Mouse (Mus musculus) limb, embryonic 14.5 days (tissue): Measurements from ENCODE around the gene Sco1. TPM values are rescaled to one million over a fixed set of nuclear protein-coding genes. Genes with fewer than 3 reads are reported as not detected.

Experiments used
- ATAC-seq: fragments of 200-750 bp; cut with Nextera tagmentation; 2 replicates; pipeline ENCODE4 v1.8.0; 2017; ENCODE audit warnings: low read depth, moderate number of reproducible peaks, moderate TSS enrichment; ENCODE audit not compliant: low FRiP score
- DNase-seq: peaks from one replicate; pipeline ENCODE4 v3.0.0-alpha.2; 2015; ENCODE audit warnings: low spot score
- H3K27ac ChIP-seq: fragments of 300-500 bp; sonication (generic); replicated peaks from 2 replicates; pipeline ENCODE4 v1.5.1; 2014; ENCODE audit warnings: low read depth, mild to moderate bottlenecking, low read length, moderate library complexity, mixed read lengths
- H3K27me3 ChIP-seq: fragments of 300-500 bp; sonication (generic); 2 replicates; pipeline ENCODE4 v1.6.1; 2014; ENCODE audit warnings: low read length, mixed read lengths; ENCODE audit not compliant: control insufficient read depth, insufficient read depth
- H3K36me3 ChIP-seq: fragments of 300-500 bp; sonication (generic); 2 replicates; pipeline ENCODE4 v1.6.1; 2014; ENCODE audit warnings: mild to moderate bottlenecking, low read length, moderate library complexity, mixed read lengths; ENCODE audit not compliant: control insufficient read depth, insufficient read depth
- H3K4me1 ChIP-seq: fragments of 300-500 bp; sonication (generic); 2 replicates; pipeline ENCODE4 v1.6.1; 2014; ENCODE audit warnings: antibody characterized with exemption, low read length, mixed read lengths; ENCODE audit not compliant: control insufficient read depth, insufficient read depth
- H3K4me2 ChIP-seq: fragments of 300-500 bp; sonication (generic); replicated peaks from 2 replicates; pipeline ENCODE4 v1.6.1; 2014; ENCODE audit warnings: low read depth, mild to moderate bottlenecking, low read length, moderate library complexity; ENCODE audit not compliant: severe bottlenecking
- H3K4me3 ChIP-seq: fragments of 300-500 bp; sonication (generic); replicated peaks from 2 replicates; pipeline ENCODE4 v1.5.1; 2014; ENCODE audit warnings: low read length
- H3K9ac ChIP-seq: fragments of 300-500 bp; sonication (generic); 2 replicates; pipeline ENCODE4 v1.6.1; 2014; ENCODE audit warnings: mild to moderate bottlenecking, low read depth, low read length, moderate library complexity; ENCODE audit not compliant: severe bottlenecking
- H3K9me3 ChIP-seq: fragments of 300-500 bp; sonication (generic); 2 replicates; pipeline ENCODE4 v1.6.1; 2016; ENCODE audit warnings: low read length; ENCODE audit not compliant: control insufficient read depth
- POLR2A ChIP-seq: fragments of 200-500 bp; IDR thresholded peaks from 2 replicates; pipeline ENCODE4 v1.8.0; 2012; ENCODE audit warnings: inconsistent platforms, mild to moderate bottlenecking, moderate library complexity, borderline replicate concordance; ENCODE audit not compliant: insufficient read depth, insufficient read length; ENCODE audit errors: extremely low read depth
- WGBS: fragments of 180-500 bp; shearing (Covaris S2); extraction: QIAGEN DNeasy Blood & Tissue Kit; methylation state at CpG from one replicate; pipeline ENCODE4 v1.1.7; 2014; 5-methylcytosine and 5-hydroxymethylcytosine counted together
- polyA plus RNA-seq, 2 experiments: library from polyadenylated mRNA; depleted of rRNA in 1 of 2; stranded (reverse) in 1 of 2; unstranded in 1 of 2; fragments of >200 nt; fragmentation: Nextera tagmentation in 1 of 2; extraction: Ambion mirVana in 1 of 2; gene quantifications; 2 replicates each; pipeline versions ENCODE4 v1.2.1 to v1.2.3; 2012 to 2014

Sco1 gene
- polyA plus RNA-seq, 2 experiments, result 8.8 to 15.8 TPM

DNA sequence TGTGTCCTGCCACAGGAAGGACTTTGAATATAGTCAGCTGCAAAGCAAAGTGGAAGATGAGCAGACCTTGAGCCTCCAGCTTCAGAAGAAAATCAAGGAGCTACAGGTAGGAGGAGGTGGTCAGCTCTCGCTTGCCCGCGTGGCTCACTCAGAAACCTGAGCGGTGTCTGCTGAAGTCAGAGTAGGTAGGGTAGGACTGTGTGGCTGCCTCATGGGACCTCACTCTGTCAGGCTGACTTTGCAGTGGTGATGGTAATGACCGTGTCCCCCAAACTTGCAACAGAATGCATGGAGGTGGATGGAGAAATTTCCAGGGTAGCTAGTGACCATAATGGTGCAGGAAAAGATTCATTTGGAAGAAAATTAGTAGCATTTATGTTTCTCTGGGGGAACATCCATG lies 41.2 kb downstream of the Sco1 start:
- H3K9ac ChIP-seq, result no peak overlapping the region
- H3K27ac ChIP-seq, result no peak overlapping the region
- 92% methylated on average over 5 of the region's 5 CpGs for WGBS
- DNase-seq (no peak), ATAC-seq (no peak)
- no peaks in the 10 kb centered on the region for H3K27me3 ChIP-seq
- H3K9me3 ChIP-seq, result no peaks in the 10 kb centered on the region
- H3K4me3 ChIP-seq, result no peak overlapping the region
- H3K36me3 ChIP-seq, result no peaks in the 10 kb centered on the region
- TF ChIP-seq POLR2A, result no peak
- no peak overlapping the region for H3K4me2 ChIP-seq
- no peaks in the 10 kb centered on the region for H3K4me1 ChIP-seq

DNA sequence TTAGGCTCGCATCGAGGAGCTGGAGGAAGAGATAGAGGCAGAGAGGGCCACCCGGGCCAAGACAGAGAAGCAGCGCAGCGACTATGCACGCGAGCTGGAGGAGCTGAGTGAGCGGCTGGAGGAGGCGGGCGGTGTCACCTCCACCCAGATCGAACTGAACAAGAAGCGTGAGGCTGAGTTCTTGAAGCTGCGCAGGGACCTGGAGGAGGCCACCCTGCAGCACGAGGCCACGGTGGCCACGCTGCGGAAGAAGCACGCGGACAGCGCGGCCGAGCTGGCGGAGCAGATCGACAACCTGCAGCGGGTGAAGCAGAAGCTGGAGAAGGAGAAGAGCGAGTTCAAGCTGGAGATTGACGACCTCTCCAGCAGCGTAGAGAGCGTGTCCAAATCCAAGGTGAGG lies 42.0 kb downstream of the Sco1 start:
- TF ChIP-seq POLR2A, result no peak
- Histone ChIP-seq H3K4me3 (no peak overlapping the region), H3K27ac (no peak overlapping the region), H3K4me2 (no peak overlapping the region), H3K9ac (no peak overlapping the region), H3K4me1 (no peaks in the 10 kb centered on the region), H3K36me3 (no peaks in the 10 kb centered on the region), H3K27me3 (no peaks in the 10 kb centered on the region), H3K9me3 (no peaks in the 10 kb centered on the region)
- ATAC-seq (no peak), DNase-seq (no peak)
- WGBS, result 77% methylated on average over 29 of the region's 29 CpGs

DNA sequence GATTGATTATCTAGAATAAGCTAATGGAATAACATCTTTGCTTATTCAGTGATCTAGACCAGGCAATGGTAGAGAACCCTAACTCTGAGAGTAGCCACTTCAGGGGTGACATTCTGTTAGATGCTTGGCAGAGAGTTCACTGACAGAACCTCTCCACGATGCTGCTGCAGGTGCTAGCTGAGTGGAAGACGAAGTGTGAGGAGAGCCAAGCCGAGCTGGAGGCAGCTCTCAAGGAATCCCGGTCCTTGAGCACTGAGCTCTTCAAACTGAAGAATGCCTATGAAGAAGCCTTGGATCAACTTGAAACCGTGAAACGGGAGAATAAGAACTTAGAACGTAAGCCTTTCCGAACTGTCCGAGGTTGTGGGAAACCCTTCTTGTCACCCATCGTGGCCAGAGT lies 45.2 kb downstream of the Sco1 start:
- H3K9me3 ChIP-seq, result no peaks in the 10 kb centered on the region
- ATAC-seq (no peak), DNase-seq (no peak)
- H3K27me3 ChIP-seq, result no peaks in the 10 kb centered on the region
- H3K4me1 ChIP-seq, result no peaks in the 10 kb centered on the region
- H3K36me3 ChIP-seq, result no peaks in the 10 kb centered on the region
- H3K4me2 ChIP-seq, result no peak overlapping the region
- no peak overlapping the region for H3K27ac ChIP-seq
- no peak overlapping the region for H3K9ac ChIP-seq
- no peak overlapping the region for H3K4me3 ChIP-seq
- WGBS, result 92% methylated on average over 10 of the region's 10 CpGs
- no peak for TF ChIP-seq POLR2A

DNA sequence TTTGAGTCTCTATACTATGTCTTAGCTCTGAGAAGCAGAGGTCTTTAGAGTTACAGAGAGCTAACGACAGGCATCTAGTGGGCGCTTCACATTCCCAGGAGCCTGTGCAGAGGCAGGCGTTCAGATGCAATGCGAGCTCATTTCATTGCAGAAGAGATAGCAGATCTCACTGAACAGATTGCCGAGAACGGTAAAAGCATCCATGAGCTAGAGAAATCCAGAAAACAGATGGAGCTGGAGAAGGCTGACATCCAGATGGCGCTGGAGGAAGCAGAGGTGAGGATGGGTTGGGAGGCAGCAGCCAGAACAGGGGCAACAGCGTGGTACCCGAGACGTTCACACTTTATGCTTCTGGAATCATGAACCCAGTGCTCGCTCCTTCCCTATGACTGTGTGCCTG lies 46.0 kb downstream of the Sco1 start:
- Histone ChIP-seq H3K4me3 (no peak overlapping the region), H3K9me3 (no peaks in the 10 kb centered on the region), H3K9ac (no peak overlapping the region), H3K27me3 (no peaks in the 10 kb centered on the region), H3K4me2 (no peak overlapping the region), H3K4me1 (no peaks in the 10 kb centered on the region), H3K27ac (no peak overlapping the region), H3K36me3 (no peaks in the 10 kb centered on the region)
- no peak for TF ChIP-seq POLR2A
- 79% methylated on average over 11 of the region's 11 CpGs for WGBS
- DNase-seq, result no peak
- ATAC-seq, result no peak

DNA sequence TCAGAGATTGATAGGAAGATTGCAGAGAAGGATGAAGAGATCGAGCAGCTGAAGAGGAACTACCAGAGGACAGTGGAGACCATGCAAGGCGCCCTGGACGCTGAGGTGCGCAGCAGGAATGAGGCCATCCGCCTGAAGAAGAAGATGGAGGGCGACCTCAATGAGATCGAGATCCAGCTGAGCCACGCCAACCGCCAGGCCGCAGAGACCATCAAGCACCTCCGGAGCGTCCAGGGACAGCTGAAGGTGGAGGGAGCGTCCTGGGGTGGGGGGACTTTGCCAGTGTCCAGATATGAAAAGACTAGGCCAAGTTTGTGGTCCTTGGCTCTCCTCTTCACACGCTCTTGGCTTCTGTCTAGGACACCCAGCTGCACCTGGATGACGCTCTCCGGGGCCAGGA lies 46.8 kb downstream of the Sco1 start:
- Histone ChIP-seq H3K9me3 (no peaks in the 10 kb centered on the region), H3K36me3 (no peaks in the 10 kb centered on the region), H3K4me3 (no peak overlapping the region), H3K4me1 (no peaks in the 10 kb centered on the region), H3K27ac (no peak overlapping the region), H3K9ac (no peak overlapping the region), H3K27me3 (no peaks in the 10 kb centered on the region), H3K4me2 (no peak overlapping the region)
- ATAC-seq (no peak), DNase-seq (no peak)
- TF ChIP-seq POLR2A, result no peak
- 90% methylated on average over 16 of the region's 16 CpGs for WGBS

DNA sequence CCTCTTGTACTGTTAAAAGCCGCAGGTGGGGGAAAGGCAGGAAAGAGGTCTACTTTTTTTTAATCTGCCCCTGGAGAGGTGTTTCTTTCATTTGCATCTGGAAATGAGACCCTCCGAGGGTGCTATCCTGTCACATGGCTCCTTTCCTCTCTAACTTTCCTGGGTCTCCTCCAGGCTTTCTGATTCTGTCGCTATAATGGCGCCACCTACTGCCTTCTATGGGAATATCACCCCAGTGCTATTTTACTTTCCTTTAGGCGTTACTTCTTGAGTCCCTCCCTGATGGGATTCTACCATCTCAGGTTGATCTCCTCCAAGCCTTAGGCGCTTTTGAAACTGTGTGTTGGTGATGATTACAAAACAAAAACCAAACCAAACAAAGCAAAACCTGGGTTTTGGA lies 47.7 kb downstream of the Sco1 start:
- Histone ChIP-seq H3K36me3 (no peaks in the 10 kb centered on the region), H3K27me3 (no peaks in the 10 kb centered on the region), H3K4me3 (no peak overlapping the region), H3K9me3 (no peaks in the 10 kb centered on the region), H3K9ac (no peak overlapping the region), H3K4me2 (no peak overlapping the region), H3K4me1 (no peaks in the 10 kb centered on the region), H3K27ac (no peak overlapping the region)
- no peak for ATAC-seq
- WGBS, result 29% methylated on average over 6 of the region's 6 CpGs
- DNase-seq, result peak; percentile 26
- no peak for TF ChIP-seq POLR2A
